Mouse (Mus musculus): ENCODE measurements around the gene Lrmda. TPM values are rescaled to one million over a fixed set of nuclear protein-coding genes. Genes with fewer than 3 reads are reported as not detected.

The Lrmda gene
- polyA plus RNA-seq, 1 experiment from 2014 or later = not detected

DNA sequence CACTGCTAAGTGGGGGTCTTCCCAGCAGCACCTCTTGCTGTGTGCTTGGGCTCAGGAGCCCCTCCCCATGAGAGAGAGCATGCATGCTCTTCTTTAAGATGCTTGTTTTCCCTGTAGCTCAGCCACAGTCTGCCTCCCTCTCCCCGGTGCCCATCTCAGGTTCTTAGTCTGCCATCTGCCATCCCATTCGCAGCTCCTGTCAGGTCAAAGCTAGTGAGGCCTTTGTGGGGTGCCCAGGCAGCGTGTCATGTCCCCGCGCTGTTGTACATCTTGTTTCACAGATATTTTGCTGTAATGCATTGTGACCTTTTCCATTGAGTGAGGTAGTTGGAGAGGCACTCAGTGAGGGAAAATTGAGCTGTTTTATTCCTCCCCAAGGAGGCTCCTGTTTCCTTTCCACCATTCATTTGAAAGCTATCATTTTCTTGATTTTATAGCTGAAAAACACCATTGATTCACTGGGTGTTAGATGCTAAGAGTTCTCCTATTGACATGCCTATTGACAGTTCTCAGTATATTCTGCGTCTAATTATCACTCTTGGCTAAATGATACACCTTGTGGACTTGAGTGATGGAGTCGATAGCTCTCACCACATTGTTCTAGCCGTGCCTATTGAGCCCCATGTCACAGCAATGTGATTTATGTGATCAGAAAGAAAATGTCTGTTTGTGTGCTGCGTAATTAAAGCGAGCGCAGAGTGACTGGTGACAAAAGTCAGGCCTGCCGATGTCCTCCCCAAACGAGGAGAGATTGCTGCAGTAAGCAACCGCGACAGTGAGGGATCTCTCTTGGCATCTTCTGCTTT, 335.5 kb downstream of the Lrmda start:
- Histone ChIP-seq H3K36me3 (ENCODE audit: control insufficient read depth, insufficient read depth, low read length) (no peaks in the 10 kb centered on the region), H3K9ac (replicated peaks; ENCODE audit: low read length) (no peak overlapping the region), H3K4me2 (ENCODE audit: low read length) (no peak overlapping the region), H3K9me3 (ENCODE audit: control insufficient read depth, low read length) (no peaks in the 10 kb centered on the region), H3K27ac (replicated peaks; ENCODE audit: low read depth, low read length) (no peak overlapping the region), H3K4me1 (ENCODE audit: control insufficient read depth, insufficient read depth, low read length) (peaks cover 15% of the 10 kb centered on the region; the same call in 1 of the 2 replicates), H3K27me3 (ENCODE audit: control insufficient read depth, insufficient read depth, low read length) (0 out of 2 replicates have a peak, but pooled peaks cover 4% of the 10 kb centered on the region), H3K4me3 (replicated peaks; ENCODE audit: low read depth, low read length) (no peak overlapping the region)
- WGBS = 54% methylated on average over 15 of the region's 15 CpGs
- DNase-seq (peak; percentile 19), ATAC-seq (ENCODE audit: low FRiP score, low TSS enrichment) (no peak)

DNA sequence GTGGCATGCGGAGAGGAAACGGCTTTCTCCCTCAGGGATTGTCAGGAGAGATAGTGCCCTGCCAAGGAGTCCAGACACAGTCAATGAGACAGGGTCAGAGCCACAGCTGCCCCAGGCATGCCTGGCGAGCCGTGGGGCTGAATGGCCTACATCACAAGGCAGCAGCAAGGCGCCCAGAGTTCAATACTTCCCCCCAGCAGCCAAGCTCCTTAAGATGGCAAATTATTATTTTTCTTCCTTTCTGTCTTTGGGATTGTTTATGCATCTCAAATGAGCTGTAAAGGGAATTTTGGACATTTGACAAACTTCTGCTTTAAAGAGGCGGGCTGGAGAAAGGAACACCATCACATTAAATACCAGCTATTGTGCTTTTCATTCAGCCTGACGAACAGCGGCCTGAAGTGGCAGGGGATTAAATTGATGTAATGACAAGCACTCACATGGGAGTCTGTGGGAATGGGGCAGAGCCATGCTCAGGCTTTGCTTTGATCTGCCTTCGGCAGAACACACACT, 338.5 kb downstream of the Lrmda start:
- peaks cover 15% of the 10 kb centered on the region; the same call in 1 of the 2 replicates for H3K4me1 ChIP-seq (ENCODE audit: control insufficient read depth, insufficient read depth, low read length)
- H3K9me3 ChIP-seq (ENCODE audit: control insufficient read depth, low read length) = no peaks in the 10 kb centered on the region
- no peak overlapping the region for H3K9ac ChIP-seq (replicated peaks; ENCODE audit: low read length)
- no peak overlapping the region for H3K4me3 ChIP-seq (replicated peaks; ENCODE audit: low read depth, low read length)
- H3K4me2 ChIP-seq (ENCODE audit: low read length) = no peak overlapping the region
- DNase-seq (peak; percentile 62), ATAC-seq (ENCODE audit: low FRiP score, low TSS enrichment) (no peak; the same call in 1 of the 2 replicates)
- 6% methylated on average over 9 of the region's 9 CpGs for WGBS
- H3K36me3 ChIP-seq (ENCODE audit: control insufficient read depth, insufficient read depth, low read length) = no peaks in the 10 kb centered on the region
- H3K27ac ChIP-seq (replicated peaks; ENCODE audit: low read depth, low read length) = no peak overlapping the region
- 0 out of 2 replicates have a peak, but pooled peaks cover 4% of the 10 kb centered on the region for H3K27me3 ChIP-seq (ENCODE audit: control insufficient read depth, insufficient read depth, low read length)

DNA sequence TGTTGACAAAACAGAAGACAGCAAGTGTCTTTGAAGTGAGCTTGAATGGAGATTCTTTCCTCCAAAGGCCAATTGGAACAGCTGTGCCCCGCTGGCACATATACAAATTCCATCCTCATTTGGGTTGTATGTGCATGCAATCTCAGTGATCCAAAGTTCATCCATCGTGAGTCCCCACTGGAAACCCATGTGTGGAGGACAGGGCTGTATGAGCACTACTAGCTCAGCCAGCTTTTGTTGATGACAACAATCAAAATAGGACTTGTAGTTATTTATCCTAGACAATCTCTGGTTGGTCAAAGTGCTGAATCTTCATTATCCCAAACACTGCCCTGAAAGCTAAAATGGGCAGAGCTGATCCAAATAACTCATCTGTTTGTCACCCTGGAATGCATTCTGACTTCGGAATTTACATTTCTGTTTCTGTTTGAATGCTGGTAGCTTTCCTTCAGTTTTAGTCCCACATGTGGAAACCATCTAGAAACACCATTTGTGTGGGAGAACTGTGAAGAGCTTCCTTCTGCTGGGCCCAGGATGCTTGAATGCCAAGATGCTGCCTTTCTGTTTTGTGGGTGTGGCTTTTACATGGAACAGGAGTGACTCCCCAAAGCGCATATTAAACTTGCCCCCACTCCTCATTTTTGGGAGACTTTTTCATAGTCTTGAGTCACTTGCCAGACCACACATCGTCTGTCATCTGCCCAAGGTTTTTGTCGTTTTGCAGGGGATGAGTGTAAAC, 344.7 kb downstream of the Lrmda start:
- Histone ChIP-seq H3K27ac (replicated peaks; ENCODE audit: low read depth, low read length) (no peak overlapping the region), H3K4me3 (replicated peaks; ENCODE audit: low read depth, low read length) (no peak overlapping the region), H3K9ac (replicated peaks; ENCODE audit: low read length) (no peak overlapping the region), H3K36me3 (ENCODE audit: control insufficient read depth, insufficient read depth, low read length) (no peaks in the 10 kb centered on the region), H3K27me3 (ENCODE audit: control insufficient read depth, insufficient read depth, low read length) (no peaks in the 10 kb centered on the region), H3K9me3 (ENCODE audit: control insufficient read depth, low read length) (0 out of 2 replicates have a peak, but pooled peaks cover 2% of the 10 kb centered on the region), H3K4me2 (ENCODE audit: low read length) (no peak overlapping the region), H3K4me1 (ENCODE audit: control insufficient read depth, insufficient read depth, low read length) (no peaks in the 10 kb centered on the region; the same call in 1 of the 2 replicates)
- 88% methylated on average over 6 of the region's 6 CpGs for WGBS
- DNase-seq (no peak), ATAC-seq (ENCODE audit: low FRiP score, low TSS enrichment) (no peak)

DNA sequence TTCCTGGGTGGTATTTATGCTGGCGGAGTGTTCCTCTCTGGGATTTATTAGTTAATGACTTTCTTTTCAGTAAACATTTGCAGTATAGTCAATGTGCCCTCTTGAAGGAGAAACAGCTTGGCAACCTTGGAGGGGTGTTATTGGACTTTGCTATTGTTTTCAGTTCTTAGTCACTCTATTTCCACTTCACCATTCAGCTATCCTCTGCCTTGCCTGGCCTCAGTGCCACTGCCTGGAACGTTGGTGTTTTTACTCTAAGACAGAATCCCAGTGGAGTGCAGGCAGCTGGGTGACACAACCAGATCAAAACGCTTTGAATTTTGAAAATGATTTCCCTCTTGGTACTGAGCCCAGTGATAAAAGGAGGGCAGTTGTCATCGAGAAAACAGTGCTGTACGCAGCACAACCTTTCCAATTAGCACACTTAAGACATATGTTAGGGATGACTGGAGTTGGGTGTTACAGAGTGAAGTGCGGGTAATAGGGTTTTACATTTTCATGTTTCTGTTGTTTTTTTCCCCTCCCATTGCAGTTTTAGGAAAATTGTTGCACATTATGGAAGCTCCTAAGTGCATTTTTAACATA, 345.4 kb downstream of the Lrmda start:
- no peaks in the 10 kb centered on the region; the same call in 1 of the 2 replicates for H3K4me1 ChIP-seq (ENCODE audit: control insufficient read depth, insufficient read depth, low read length)
- H3K4me3 ChIP-seq (replicated peaks; ENCODE audit: low read depth, low read length) = no peak overlapping the region
- no peaks in the 10 kb centered on the region for H3K36me3 ChIP-seq (ENCODE audit: control insufficient read depth, insufficient read depth, low read length)
- H3K27me3 ChIP-seq (ENCODE audit: control insufficient read depth, insufficient read depth, low read length) = no peaks in the 10 kb centered on the region
- H3K4me2 ChIP-seq (ENCODE audit: low read length) = no peak overlapping the region
- DNase-seq (no peak), ATAC-seq (ENCODE audit: low FRiP score, low TSS enrichment) (no peak)
- WGBS = 69% methylated on average over 6 of the region's 6 CpGs
- 0 out of 2 replicates have a peak, but pooled peaks cover 2% of the 10 kb centered on the region for H3K9me3 ChIP-seq (ENCODE audit: control insufficient read depth, low read length)
- no peak overlapping the region for H3K27ac ChIP-seq (replicated peaks; ENCODE audit: low read depth, low read length)
- H3K9ac ChIP-seq (replicated peaks; ENCODE audit: low read length) = no peak overlapping the region

DNA sequence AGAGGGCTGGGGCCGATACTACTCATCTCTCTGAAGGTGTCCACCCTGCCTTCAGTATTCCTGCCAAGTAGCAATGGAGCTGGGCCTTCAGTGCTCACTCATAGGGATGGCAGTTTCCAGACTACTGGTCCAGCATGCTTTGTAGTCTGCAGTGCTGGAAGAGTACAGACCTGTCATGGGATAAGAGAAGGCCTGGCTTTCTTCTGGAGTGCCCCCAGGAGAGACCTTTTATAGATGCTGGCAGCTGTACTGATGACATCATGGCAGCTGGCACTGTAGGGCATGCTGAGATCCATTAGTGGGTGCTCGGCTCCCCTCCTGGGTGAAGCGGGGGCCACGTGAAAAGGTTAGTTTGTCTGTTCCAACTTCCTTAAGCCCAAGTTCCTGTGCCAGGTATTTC, 348.1 kb downstream of the Lrmda start:
- H3K9ac ChIP-seq (replicated peaks; ENCODE audit: low read length) = no peak overlapping the region
- H3K4me2 ChIP-seq (ENCODE audit: low read length) = no peak overlapping the region
- no peak overlapping the region for H3K27ac ChIP-seq (replicated peaks; ENCODE audit: low read depth, low read length)
- WGBS = 79% methylated on average over 4 of the region's 4 CpGs
- no peak for ATAC-seq (ENCODE audit: low FRiP score, low TSS enrichment)
- no peaks in the 10 kb centered on the region; the same call in 1 of the 2 replicates for H3K4me1 ChIP-seq (ENCODE audit: control insufficient read depth, insufficient read depth, low read length)
- H3K36me3 ChIP-seq (ENCODE audit: control insufficient read depth, insufficient read depth, low read length) = no peaks in the 10 kb centered on the region
- no peak for DNase-seq
- no peak overlapping the region for H3K4me3 ChIP-seq (replicated peaks; ENCODE audit: low read depth, low read length)
- no peaks in the 10 kb centered on the region for H3K27me3 ChIP-seq (ENCODE audit: control insufficient read depth, insufficient read depth, low read length)
- H3K9me3 ChIP-seq (ENCODE audit: control insufficient read depth, low read length) = 0 out of 2 replicates have a peak, but pooled peaks cover 2% of the 10 kb centered on the region

DNA sequence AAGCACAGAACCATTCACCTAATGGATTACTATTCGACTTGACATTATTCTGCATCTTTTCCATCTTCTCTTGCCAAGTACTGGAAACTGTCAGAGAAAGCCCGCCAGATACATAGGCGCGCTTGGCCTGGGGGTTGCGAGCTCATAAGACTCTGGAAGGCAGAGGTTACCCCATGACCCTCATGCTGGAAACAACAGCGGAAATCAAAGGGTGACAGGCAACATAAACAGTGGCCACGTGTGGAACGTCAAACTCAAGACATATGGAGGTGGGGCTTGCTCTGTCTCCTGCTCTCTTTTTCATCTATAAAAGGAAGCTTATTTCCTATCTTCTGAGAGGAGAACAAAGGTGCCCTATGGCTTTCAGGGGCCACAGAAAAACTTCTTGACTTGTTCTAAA, 351.6 kb downstream of the Lrmda start:
- H3K4me3 ChIP-seq (replicated peaks; ENCODE audit: low read depth, low read length) = no peak overlapping the region
- ATAC-seq (ENCODE audit: low FRiP score, low TSS enrichment) = no peak
- 87% methylated on average over 8 of the region's 8 CpGs for WGBS
- no peak overlapping the region for H3K4me2 ChIP-seq (ENCODE audit: low read length)
- no peak for DNase-seq
- no peaks in the 10 kb centered on the region for H3K4me1 ChIP-seq (ENCODE audit: control insufficient read depth, insufficient read depth, low read length)
- H3K27ac ChIP-seq (replicated peaks; ENCODE audit: low read depth, low read length) = no peak overlapping the region
- 0 out of 2 replicates have a peak, but pooled peaks cover 2% of the 10 kb centered on the region for H3K9me3 ChIP-seq (ENCODE audit: control insufficient read depth, low read length)
- no peaks in the 10 kb centered on the region for H3K27me3 ChIP-seq (ENCODE audit: control insufficient read depth, insufficient read depth, low read length)
- no peaks in the 10 kb centered on the region for H3K36me3 ChIP-seq (ENCODE audit: control insufficient read depth, insufficient read depth, low read length)
- H3K9ac ChIP-seq (replicated peaks; ENCODE audit: low read length) = no peak overlapping the region

DNA sequence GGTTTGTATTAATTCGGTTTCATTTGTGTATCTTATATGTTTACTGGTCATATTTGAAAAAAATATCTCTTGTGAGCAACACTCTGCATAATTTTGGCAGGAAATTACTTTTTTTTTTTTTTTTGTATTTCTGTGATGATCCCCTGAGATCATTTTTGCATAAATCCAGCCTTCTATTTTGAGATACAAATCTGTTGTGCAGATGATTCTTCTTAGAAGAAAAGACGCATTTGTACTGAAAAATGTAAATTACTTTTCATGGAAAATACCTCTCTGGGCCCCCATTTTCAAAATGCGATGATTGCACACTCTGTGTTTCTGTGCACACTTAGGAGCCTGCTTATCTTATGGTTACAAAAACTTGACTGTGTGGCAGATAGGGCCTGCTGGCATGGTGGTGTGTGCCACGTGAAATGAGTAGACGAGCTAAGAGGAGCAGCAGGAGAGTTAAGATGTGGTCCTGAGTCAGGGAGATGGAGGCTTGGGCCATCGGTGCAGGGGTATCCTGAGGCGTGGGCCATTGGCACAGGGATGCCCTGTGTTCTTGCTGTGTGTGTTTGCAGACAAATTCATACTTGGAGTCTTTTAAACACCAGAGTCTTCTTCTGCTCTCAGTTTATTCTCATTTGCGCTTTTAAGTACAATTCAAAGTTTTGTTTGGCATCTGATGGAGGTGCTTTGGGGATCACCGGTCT, 353.3 kb downstream of the Lrmda start:
- DNase-seq = no peak
- WGBS = 85% methylated on average over 9 of the region's 9 CpGs
- H3K4me3 ChIP-seq (replicated peaks; ENCODE audit: low read depth, low read length) = no peak overlapping the region
- no peak for ATAC-seq (ENCODE audit: low FRiP score, low TSS enrichment)
- no peak overlapping the region for H3K4me2 ChIP-seq (ENCODE audit: low read length)
- no peaks in the 10 kb centered on the region for H3K27me3 ChIP-seq (ENCODE audit: control insufficient read depth, insufficient read depth, low read length)
- H3K27ac ChIP-seq (replicated peaks; ENCODE audit: low read depth, low read length) = no peak overlapping the region
- 0 out of 2 replicates have a peak, but pooled peaks cover 2% of the 10 kb centered on the region for H3K9me3 ChIP-seq (ENCODE audit: control insufficient read depth, low read length)
- no peaks in the 10 kb centered on the region for H3K4me1 ChIP-seq (ENCODE audit: control insufficient read depth, insufficient read depth, low read length)
- no peak overlapping the region for H3K9ac ChIP-seq (replicated peaks; ENCODE audit: low read length)
- H3K36me3 ChIP-seq (ENCODE audit: control insufficient read depth, insufficient read depth, low read length) = no peaks in the 10 kb centered on the region

DNA sequence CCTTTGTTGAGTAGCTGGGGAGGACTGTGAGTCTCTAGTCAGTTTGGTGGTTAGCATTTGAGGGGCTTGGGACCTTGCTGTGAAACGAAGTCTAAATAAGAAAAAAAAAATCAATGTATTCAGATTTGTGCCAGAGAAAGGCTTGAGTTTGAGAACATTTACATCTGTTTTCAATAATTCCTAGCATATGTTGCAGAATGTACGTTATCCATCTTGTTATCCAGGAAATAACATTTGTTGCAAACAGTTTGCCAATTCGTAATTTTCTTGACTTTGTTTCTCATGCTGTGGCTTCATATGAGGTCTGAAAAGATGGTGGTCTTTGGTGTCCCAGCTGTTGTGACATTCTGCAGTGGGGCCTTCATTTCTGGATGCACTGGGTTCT, 353.8 kb downstream of the Lrmda start:
- Histone ChIP-seq H3K4me3 (replicated peaks; ENCODE audit: low read depth, low read length) (no peak overlapping the region), H3K4me2 (ENCODE audit: low read length) (no peak overlapping the region), H3K4me1 (ENCODE audit: control insufficient read depth, insufficient read depth, low read length) (no peaks in the 10 kb centered on the region), H3K9ac (replicated peaks; ENCODE audit: low read length) (no peak overlapping the region), H3K27me3 (ENCODE audit: control insufficient read depth, insufficient read depth, low read length) (no peaks in the 10 kb centered on the region), H3K27ac (replicated peaks; ENCODE audit: low read depth, low read length) (no peak overlapping the region), H3K36me3 (ENCODE audit: control insufficient read depth, insufficient read depth, low read length) (no peaks in the 10 kb centered on the region), H3K9me3 (ENCODE audit: control insufficient read depth, low read length) (0 out of 2 replicates have a peak, but pooled peaks cover 2% of the 10 kb centered on the region)
- ATAC-seq (ENCODE audit: low FRiP score, low TSS enrichment) (no peak), DNase-seq (no peak)
- 89% methylated on average over 3 of the region's 3 CpGs for WGBS

Data from midbrain, embryonic 14.5 days (tissue).